Mouse (Mus musculus) heart, embryonic 15.5 days (tissue): ENCODE results near the gene Apba3. TPM values are rescaled to one million over a fixed set of nuclear protein-coding genes. Genes with fewer than 3 reads are reported as not detected.
A peak's percentile ranks its signal among the peaks of the same experiment; 100 is the strongest.

Source experiments
- microRNA-seq: library from miRNA; unstranded; fragments of <30 nt; microRNA quantifications from one replicate; pipeline ENCODE4, GENCODE M21; 2016
- polyA plus RNA-seq: library from polyadenylated mRNA; unstranded; fragments of >200 nt; fragmentation: Nextera tagmentation; extraction: Ambion mirVana; gene quantifications from 2 replicates; pipeline ENCODE4 v1.2.1, GENCODE M21; 2015

Apba3 gene
- polyA plus RNA-seq, 1 experiment from 2014 or later: 42.3 TPM

Small RNAs within 50 kb of the gene (microRNA-seq; reads per million reads assigned to microRNA genes)
- gene Mir3057: 12.4 reads per million, percentile 27 among the genes with 10 or more reads in this experiment

Other genes with a start within 250 kb of the Apba3 start
- 0.29 TPM in 1 of 2 replicates, not detected in the other for gene Diras1, start 241.3 kb upstream of the Apba3 start, polyA plus RNA-seq
- gene Slc39a3, start 229.5 kb upstream of the Apba3 start, polyA plus RNA-seq: 7.1 and 11.8 TPM in 2 replicates
- 133 and 166 TPM in 2 replicates for gene Sgta, start 206.8 kb upstream of the Apba3 start, polyA plus RNA-seq
- 22.3 and 31.6 TPM in 2 replicates for gene Thop1, start 196.9 kb upstream of the Apba3 start, polyA plus RNA-seq
- 0.48 and 0.99 TPM in 2 replicates for gene Creb3l3, start 168.1 kb upstream of the Apba3 start, polyA plus RNA-seq
- gene Map2k2, start 161.0 kb upstream of the Apba3 start, polyA plus RNA-seq: 130 and 153 TPM in 2 replicates
- gene Zbtb7a, start 131.7 kb upstream of the Apba3 start, polyA plus RNA-seq: 25.6 and 31.0 TPM in 2 replicates
- 29.1 and 41.6 TPM in 2 replicates for gene Pias4, start 99.0 kb upstream of the Apba3 start, polyA plus RNA-seq
- gene Eef2, start 90.3 kb upstream of the Apba3 start, polyA plus RNA-seq: 350 and 441 TPM in 2 replicates
- gene Dapk3, start 84.0 kb upstream of the Apba3 start, polyA plus RNA-seq: 38.4 and 43.1 TPM in 2 replicates
- not detected in 2 replicates for gene 4930442H23Rik, start 83.1 kb upstream of the Apba3 start, polyA plus RNA-seq
- gene Nmrk2, start 64.9 kb upstream of the Apba3 start, polyA plus RNA-seq: 7.3 and 9.1 TPM in 2 replicates
- gene Atcay, start 36.1 kb upstream of the Apba3 start, polyA plus RNA-seq: 0.25 and 1.1 TPM in 2 replicates
- gene Zfr2, start 33.8 kb upstream of the Apba3 start, polyA plus RNA-seq: 6.0 and 7.5 TPM in 2 replicates
- gene Matk, start 14.0 kb upstream of the Apba3 start, polyA plus RNA-seq: 1.6 and 3.6 TPM in 2 replicates
- gene Mrpl54, start within 50 bp of the Apba3 start, polyA plus RNA-seq: 208 and 226 TPM in 2 replicates
- gene Tjp3, start 24.6 kb downstream of the Apba3 start, polyA plus RNA-seq: 3.2 and 4.3 TPM in 2 replicates
- gene Pip5k1c, start 26.0 kb downstream of the Apba3 start, polyA plus RNA-seq: 26.2 and 38.2 TPM in 2 replicates
- 23.5 and 34.1 TPM in 2 replicates for gene Cactin, start 54.1 kb downstream of the Apba3 start, polyA plus RNA-seq
- gene Tbxa2r, start 61.8 kb downstream of the Apba3 start, polyA plus RNA-seq: 11.3 and 17.9 TPM in 2 replicates
- 0.04 TPM in 1 of 2 replicates, not detected in the other for gene Gipc3, start 76.3 kb downstream of the Apba3 start, polyA plus RNA-seq
- 82.8 and 83.4 TPM in 2 replicates for gene Hmg20b, start 83.5 kb downstream of the Apba3 start, polyA plus RNA-seq
- gene Mfsd12, start 90.5 kb downstream of the Apba3 start, polyA plus RNA-seq: 11.7 and 22.3 TPM in 2 replicates
- 0.81 and 2.2 TPM in 2 replicates for gene 4930404N11Rik, start 98.9 kb downstream of the Apba3 start, polyA plus RNA-seq
- 66.5 and 84.1 TPM in 2 replicates for gene Fzr1, start 111.6 kb downstream of the Apba3 start, polyA plus RNA-seq
- 65.2 and 79.9 TPM in 2 replicates for gene Dohh, start 117.5 kb downstream of the Apba3 start, polyA plus RNA-seq
- gene Gm48551, start 117.5 kb downstream of the Apba3 start, polyA plus RNA-seq: 2.2 and 2.3 TPM in 2 replicates
- 0.84 and 0.91 TPM in 2 replicates for gene Gm48552, start 122.0 kb downstream of the Apba3 start, polyA plus RNA-seq
- 3.9 and 4.1 TPM in 2 replicates for gene Smim24, start 126.1 kb downstream of the Apba3 start, polyA plus RNA-seq
- 60.9 and 71.2 TPM in 2 replicates for gene Nfic, start 188.7 kb downstream of the Apba3 start, polyA plus RNA-seq
- gene Celf5, start 215.7 kb downstream of the Apba3 start, polyA plus RNA-seq: 0.08 and 0.41 TPM in 2 replicates
- 43.6 and 63.4 TPM in 2 replicates for gene Ncln, start 229.4 kb downstream of the Apba3 start, polyA plus RNA-seq
- gene S1pr4, start 233.2 kb downstream of the Apba3 start, polyA plus RNA-seq: 0.47 and 1.5 TPM in 2 replicates